Mouse (Mus musculus): ENCODE measurements around the gene Tmem119.

- no peak for TF ChIP-seq CTCF (IDR thresholded peaks at IDR 0.05; ENCODE audit: borderline replicate concordance, insufficient read depth, low read length)
- no peak for TF ChIP-seq POLR2A (IDR thresholded peaks at IDR 0.05; ENCODE audit: low read depth, low read length)
Measured at GRCm38 (mm10) chr5:113841243-113842225, 41.2 kb upstream of the Tmem119 start.

All from embryonic fibroblast, embryonic 13.5 days (primary cell).